Mouse (Mus musculus) gastrocnemius, adult 2 months (tissue): ENCODE measurements around the gene Rpia. TPM values are rescaled to one million over a fixed set of nuclear protein-coding genes. Genes with fewer than 3 reads are reported as not detected.

Source experiments
- DNase-seq: peaks from one replicate; pipeline ENCODE4 v3.0.0; 2022
- H3K27ac ChIP-seq: fragments of 200-600 bp; 2 replicates; pipeline ENCODE4 v1.8.1; 2022; ENCODE audit warnings: mild to moderate bottlenecking
- H3K4me3 ChIP-seq: fragments of 200-600 bp; 2 replicates; pipeline ENCODE4 v1.8.1; 2022; ENCODE audit warnings: mild to moderate bottlenecking, moderate library complexity
- CTCF ChIP-seq: fragments of 200-600 bp; IDR thresholded peaks from 2 replicates; pipeline ENCODE4 v1.8.1; 2022; ENCODE audit warnings: antibody characterized with exemption, mild to moderate bottlenecking, moderate library complexity
- intact Hi-C: fragments of 180-260 bp; cut with DNase I; formaldehyde crosslinking; loops from one replicate; pipeline ENCODE4 v1.15.1; 2025
- total RNA-seq, 2 experiments: library from RNA; stranded (reverse); gene quantifications; 2 replicates each; pipeline ENCODE4 v1.2.3; 2021

Rpia gene
- total RNA-seq, 2 experiments from 2014 or later, result 17.3 to 18.1 TPM

GRCm38 (mm10) chr6:70730828-70731227 lies 61.2 kb downstream of the Rpia start:
- intact Hi-C loops, result no loop called here
- no peak overlapping the region for H3K4me3 ChIP-seq
- no peak for DNase-seq

GRCm38 (mm10) chr6:70729125-70729524 lies 62.9 kb downstream of the Rpia start:
- DNase-seq, result no peak
- H3K27ac ChIP-seq, result no peak overlapping the region
- no peak overlapping the region for H3K4me3 ChIP-seq
- intact Hi-C loops, result no loop called here
- no peak for TF ChIP-seq CTCF

More at GRCm38 (mm10) chr6:70730828-70731227, 61.2 kb downstream of the Rpia start:
- no peak overlapping the region for H3K27ac ChIP-seq
- TF ChIP-seq CTCF, result no peak

- no peak for DNase-seq
- intact Hi-C loops, result no loop called here
- no peak for TF ChIP-seq CTCF
Measured at GRCm38 (mm10) chr6:70727094-70727721, 64.8 kb downstream of the Rpia start.

GRCm38 (mm10) chr6:70725639-70726038 lies 66.4 kb downstream of the Rpia start:
- intact Hi-C loops, result no loop called here
- no peak for TF ChIP-seq CTCF
- Histone ChIP-seq H3K27ac (no peak overlapping the region), H3K4me3 (no peak overlapping the region)
- DNase-seq, result peak; percentile 49

More at GRCm38 (mm10) chr6:70727094-70727721, 64.8 kb downstream of the Rpia start:
- Histone ChIP-seq H3K27ac (no peak overlapping the region), H3K4me3 (no peak overlapping the region)

GRCm38 (mm10) chr6:70724722-70725121 lies 67.3 kb downstream of the Rpia start:
- no peak overlapping the region for H3K4me3 ChIP-seq
- no peak for TF ChIP-seq CTCF
- DNase-seq, result no peak
- intact Hi-C loops, result no loop called here
- H3K27ac ChIP-seq, result no peak overlapping the region

GRCm38 (mm10) chr6:70722298-70722697 lies 69.7 kb downstream of the Rpia start:
- Histone ChIP-seq H3K27ac (no peak overlapping the region), H3K4me3 (no peak overlapping the region)
- intact Hi-C loops, result no loop called here
- no peak for DNase-seq
- no peak for TF ChIP-seq CTCF

- no peak for DNase-seq
- intact Hi-C loops, result no loop called here
- H3K27ac ChIP-seq, result no peak overlapping the region
- no peak overlapping the region for H3K4me3 ChIP-seq
- no peak for TF ChIP-seq CTCF
Measured at GRCm38 (mm10) chr6:70718760-70719159, 73.3 kb downstream of the Rpia start.

GRCm38 (mm10) chr6:70718164-70718563 lies 73.9 kb downstream of the Rpia start:
- no peak overlapping the region for H3K4me3 ChIP-seq
- no peak for DNase-seq
- intact Hi-C loops, result no loop called here
- TF ChIP-seq CTCF, result no peak
- no peak overlapping the region for H3K27ac ChIP-seq

GRCm38 (mm10) chr6:70716701-70717393 lies 75.2 kb downstream of the Rpia start:
- intact Hi-C loops, result no loop called here
- no peak for DNase-seq
- Histone ChIP-seq H3K27ac (no peak overlapping the region), H3K4me3 (no peak overlapping the region)
- no peak for TF ChIP-seq CTCF

Other genes starting within 250 kb of the Rpia start
- 1 to 10 TPM; 4.1 to 4.9 TPM for gene Eif2ak3, start 52.3 kb upstream of the Rpia start, total RNA-seq
- not detected for gene Tex37, start 126.7 kb upstream of the Rpia start, total RNA-seq
- gene Foxi3, start 164.3 kb upstream of the Rpia start, total RNA-seq, result not detected